Mouse (Mus musculus): ENCODE data around the gene Vwc2l. TPM values are rescaled to one million over a fixed set of nuclear protein-coding genes. Genes with fewer than 3 reads are reported as not detected.

Gene Vwc2l
- polyA plus RNA-seq, 1 experiment from 2014 or later = 1.8 TPM

- no peaks in the 10 kb centered on the region for H3K36me3 ChIP-seq
- H3K27ac ChIP-seq = no peak overlapping the region
- no peak for DNase-seq (ENCODE audit: low spot score)
- no peak overlapping the region for H3K4me3 ChIP-seq
- H3K4me1 ChIP-seq (replicated peaks) = 0 out of 2 replicates have a peak, but pooled peaks cover 3% of the 10 kb centered on the region
- no peaks in the 10 kb centered on the region for H3K9me3 ChIP-seq
- 76% methylated on average over 12 of the region's 12 CpGs for WGBS
- no peaks in the 10 kb centered on the region for H3K27me3 ChIP-seq (ENCODE audit: insufficient read depth, poor library complexity, severe bottlenecking)
These were observed 126.3 kb downstream of the Vwc2l start for GRCm38 (mm10) chr1:70851633-70852390.

GRCm38 (mm10) chr1:70853446-70853845 lies 127.9 kb downstream of the Vwc2l start:
- no peaks in the 10 kb centered on the region for H3K36me3 ChIP-seq
- H3K27ac ChIP-seq = no peak overlapping the region
- DNase-seq (ENCODE audit: low spot score) = no peak
- no peaks in the 10 kb centered on the region for H3K27me3 ChIP-seq (ENCODE audit: insufficient read depth, poor library complexity, severe bottlenecking)
- H3K9me3 ChIP-seq = no peaks in the 10 kb centered on the region
- no peak overlapping the region for H3K4me3 ChIP-seq
- WGBS = 86% methylated on average over 11 of the region's 11 CpGs
- 0 out of 2 replicates have a peak, but pooled peaks cover 2% of the 10 kb centered on the region for H3K4me1 ChIP-seq (replicated peaks)

- 84% methylated on average over 5 of the region's 5 CpGs for WGBS
- Histone ChIP-seq H3K27ac (no peak overlapping the region), H3K9me3 (no peaks in the 10 kb centered on the region), H3K27me3 (ENCODE audit: insufficient read depth, poor library complexity, severe bottlenecking) (no peaks in the 10 kb centered on the region), H3K4me3 (no peak overlapping the region), H3K36me3 (no peaks in the 10 kb centered on the region), H3K4me1 (replicated peaks) (no peaks in the 10 kb centered on the region)
- no peak for DNase-seq (ENCODE audit: low spot score)
These were observed 130.4 kb downstream of the Vwc2l start for GRCm38 (mm10) chr1:70855912-70856311.

GRCm38 (mm10) chr1:70861672-70862071 lies 136.2 kb downstream of the Vwc2l start:
- WGBS = 61% methylated on average over 2 of the region's 2 CpGs
- H3K4me3 ChIP-seq = no peak overlapping the region
- H3K9me3 ChIP-seq = no peaks in the 10 kb centered on the region
- no peaks in the 10 kb centered on the region for H3K27me3 ChIP-seq (ENCODE audit: insufficient read depth, poor library complexity, severe bottlenecking)
- no peaks in the 10 kb centered on the region for H3K36me3 ChIP-seq
- 0 out of 2 replicates have a peak, but pooled peaks cover 2% of the 10 kb centered on the region for H3K4me1 ChIP-seq (replicated peaks)
- no peak for DNase-seq (ENCODE audit: low spot score)
- no peak overlapping the region for H3K27ac ChIP-seq

GRCm38 (mm10) chr1:70866137-70866536 lies 140.6 kb downstream of the Vwc2l start:
- 84% methylated on average over 5 of the region's 5 CpGs for WGBS
- no peaks in the 10 kb centered on the region for H3K9me3 ChIP-seq
- H3K36me3 ChIP-seq = no peaks in the 10 kb centered on the region
- no peak overlapping the region for H3K4me3 ChIP-seq
- H3K27me3 ChIP-seq (ENCODE audit: insufficient read depth, poor library complexity, severe bottlenecking) = no peaks in the 10 kb centered on the region
- no peak overlapping the region for H3K27ac ChIP-seq
- DNase-seq (ENCODE audit: low spot score) = no peak
- H3K4me1 ChIP-seq (replicated peaks) = 0 out of 2 replicates have a peak, but pooled peaks cover 2% of the 10 kb centered on the region

- Histone ChIP-seq H3K4me1 (replicated peaks) (peaks cover 3% of the 10 kb centered on the region; the same call in 1 of the 2 replicates), H3K4me3 (no peak overlapping the region), H3K27me3 (ENCODE audit: insufficient read depth, poor library complexity, severe bottlenecking) (no peaks in the 10 kb centered on the region), H3K9me3 (no peaks in the 10 kb centered on the region), H3K36me3 (no peaks in the 10 kb centered on the region), H3K27ac (no peak overlapping the region)
- no peak for DNase-seq (ENCODE audit: low spot score)
- 91% methylated on average over 2 of the region's 2 CpGs for WGBS
These were observed 155.0 kb downstream of the Vwc2l start for GRCm38 (mm10) chr1:70880496-70880895.

GRCm38 (mm10) chr1:70881269-70881668 lies 155.8 kb downstream of the Vwc2l start:
- Histone ChIP-seq H3K4me3 (no peak overlapping the region), H3K4me1 (replicated peaks) (peaks cover 3% of the 10 kb centered on the region; the same call in 1 of the 2 replicates), H3K27me3 (ENCODE audit: insufficient read depth, poor library complexity, severe bottlenecking) (no peaks in the 10 kb centered on the region), H3K27ac (no peak overlapping the region), H3K36me3 (no peaks in the 10 kb centered on the region), H3K9me3 (no peaks in the 10 kb centered on the region)
- WGBS = 62% methylated on average over 3 of the region's 3 CpGs
- no peak for DNase-seq (ENCODE audit: low spot score)

GRCm38 (mm10) chr1:70884156-70884555 lies 158.6 kb downstream of the Vwc2l start:
- DNase-seq (ENCODE audit: low spot score) = no peak
- no peaks in the 10 kb centered on the region for H3K9me3 ChIP-seq
- H3K27me3 ChIP-seq (ENCODE audit: insufficient read depth, poor library complexity, severe bottlenecking) = no peaks in the 10 kb centered on the region

GRCm38 (mm10) chr1:70902311-70902710 lies 176.8 kb downstream of the Vwc2l start:
- Histone ChIP-seq H3K4me1 (replicated peaks) (no peaks in the 10 kb centered on the region), H3K27me3 (ENCODE audit: insufficient read depth, poor library complexity, severe bottlenecking) (no peaks in the 10 kb centered on the region), H3K9me3 (no peaks in the 10 kb centered on the region), H3K36me3 (no peaks in the 10 kb centered on the region), H3K27ac (no peak overlapping the region), H3K4me3 (no peak overlapping the region)
- DNase-seq (ENCODE audit: low spot score) = no peak
- 68% methylated on average over 3 of the region's 3 CpGs for WGBS

More at GRCm38 (mm10) chr1:70884156-70884555, 158.6 kb downstream of the Vwc2l start:
- no peaks in the 10 kb centered on the region for H3K36me3 ChIP-seq
- H3K27ac ChIP-seq = no peak overlapping the region
- H3K4me1 ChIP-seq (replicated peaks) = peaks cover 3% of the 10 kb centered on the region; the same call in 1 of the 2 replicates
- no peak overlapping the region for H3K4me3 ChIP-seq
- WGBS = 65% methylated on average over 4 of the region's 4 CpGs

- Histone ChIP-seq H3K4me3 (no peak overlapping the region), H3K27me3 (ENCODE audit: insufficient read depth, poor library complexity, severe bottlenecking) (no peaks in the 10 kb centered on the region), H3K9me3 (no peaks in the 10 kb centered on the region), H3K36me3 (no peaks in the 10 kb centered on the region), H3K27ac (no peak overlapping the region), H3K4me1 (replicated peaks) (no peaks in the 10 kb centered on the region)
- WGBS = 90% methylated on average over 2 of the region's 2 CpGs
- DNase-seq (ENCODE audit: low spot score) = no peak
These were observed 181.9 kb downstream of the Vwc2l start for GRCm38 (mm10) chr1:70907366-70907765.

GRCm38 (mm10) chr1:70911235-70911634 lies 185.7 kb downstream of the Vwc2l start:
- no peaks in the 10 kb centered on the region for H3K4me1 ChIP-seq (replicated peaks)
- no peaks in the 10 kb centered on the region for H3K9me3 ChIP-seq
- H3K27ac ChIP-seq = no peak overlapping the region
- H3K36me3 ChIP-seq = no peaks in the 10 kb centered on the region
- no peak overlapping the region for H3K4me3 ChIP-seq
- 83% methylated on average over 4 of the region's 4 CpGs for WGBS
- no peak for DNase-seq (ENCODE audit: low spot score)
- no peaks in the 10 kb centered on the region for H3K27me3 ChIP-seq (ENCODE audit: insufficient read depth, poor library complexity, severe bottlenecking)

- Histone ChIP-seq H3K4me1 (replicated peaks) (no peaks in the 10 kb centered on the region), H3K36me3 (no peaks in the 10 kb centered on the region), H3K27ac (no peak overlapping the region), H3K4me3 (no peak overlapping the region), H3K9me3 (no peaks in the 10 kb centered on the region), H3K27me3 (ENCODE audit: insufficient read depth, poor library complexity, severe bottlenecking) (no peaks in the 10 kb centered on the region)
- DNase-seq (ENCODE audit: low spot score) = no peak
- WGBS = 70% methylated on average over 9 of the region's 9 CpGs
These were observed 187.6 kb downstream of the Vwc2l start for GRCm38 (mm10) chr1:70913071-70913470.

- 81% methylated on average over 2 of the region's 2 CpGs for WGBS
- Histone ChIP-seq H3K4me1 (replicated peaks) (no peaks in the 10 kb centered on the region), H3K27ac (no peak overlapping the region), H3K36me3 (no peaks in the 10 kb centered on the region), H3K9me3 (no peaks in the 10 kb centered on the region), H3K27me3 (ENCODE audit: insufficient read depth, poor library complexity, severe bottlenecking) (no peaks in the 10 kb centered on the region), H3K4me3 (no peak overlapping the region)
- no peak for DNase-seq (ENCODE audit: low spot score)
These were observed 192.9 kb downstream of the Vwc2l start for GRCm38 (mm10) chr1:70918173-70919036.
